Mouse (Mus musculus) embryonic facial prominence, embryonic 12.5 days (tissue): Measurements from ENCODE around the gene Nudt9. TPM values are rescaled to one million over a fixed set of nuclear protein-coding genes. Genes with fewer than 3 reads are reported as not detected.

Experiments used
- ATAC-seq: fragments of 200-750 bp; cut with Nextera tagmentation; 2 replicates; pipeline ENCODE4 v1.8.0; 2017; ENCODE audit not compliant: insufficient number of reproducible peaks, insufficient read depth, low FRiP score, low TSS enrichment
- H3K27ac ChIP-seq: fragments of 300-500 bp; sonication (generic); 2 replicates; pipeline ENCODE4 v1.5.1; 2016; ENCODE audit warnings: mild to moderate bottlenecking
- H3K27me3 ChIP-seq: fragments of 300-500 bp; sonication (generic); 2 replicates; pipeline ENCODE4 v1.6.1; 2016; ENCODE audit warnings: mild to moderate bottlenecking, moderate library complexity
- H3K36me3 ChIP-seq: fragments of 300-500 bp; sonication (generic); 2 replicates; pipeline ENCODE4 v1.6.1; 2016; ENCODE audit warnings: mild to moderate bottlenecking
- H3K4me1 ChIP-seq: fragments of 300-500 bp; sonication (generic); 2 replicates; pipeline ENCODE4 v1.6.1; 2016
- H3K4me2 ChIP-seq: fragments of 300-500 bp; sonication (generic); replicated peaks from 2 replicates; pipeline ENCODE4 v1.6.1; 2016; ENCODE audit warnings: mild to moderate bottlenecking, moderate library complexity
- H3K4me3 ChIP-seq: fragments of 300-500 bp; sonication (generic); 2 replicates; pipeline ENCODE4 v1.5.1; 2016; ENCODE audit warnings: mild to moderate bottlenecking
- H3K9ac ChIP-seq: fragments of 300-500 bp; sonication (generic); 2 replicates; pipeline ENCODE4 v1.6.1; 2016; ENCODE audit warnings: mild to moderate bottlenecking, moderate library complexity
- H3K9me3 ChIP-seq: fragments of 300-500 bp; sonication (generic); 2 replicates; pipeline ENCODE4 v1.6.1; 2016; ENCODE audit warnings: mild to moderate bottlenecking, moderate library complexity
- WGBS: fragments of 180-500 bp; shearing (Covaris S2); methylation state at CpG from one replicate; pipeline ENCODE4 v1.1.7; 2016; 5-methylcytosine and 5-hydroxymethylcytosine counted together
- microRNA-seq: library from miRNA; unstranded; fragments of <30 nt; microRNA quantifications from one replicate; pipeline ENCODE4, GENCODE M21; 2017
- polyA plus RNA-seq: library from polyadenylated mRNA; unstranded; fragments of >200 nt; fragmentation: Nextera tagmentation; extraction: Ambion mirVana; gene quantifications from 2 replicates; pipeline ENCODE4 v1.2.1, GENCODE M21; 2016

The Nudt9 gene
- polyA plus RNA-seq, 1 experiment from 2014 or later: 76.0 TPM

GRCm38 (mm10) chr5:104112016-104112415 lies 65.9 kb downstream of the Nudt9 start:
- Histone ChIP-seq H3K4me1 (peaks cover 51% of the 10 kb centered on the region), H3K27ac (peak overlapping the region; percentile 75; the same call in 1 of the 2 replicates), H3K9ac (0 out of 2 replicates have a peak overlapping the region, but pooled peaks have one; percentile 2), H3K4me2 (peak overlapping the region; percentile 34), H3K27me3 (no peaks in the 10 kb centered on the region), H3K9me3 (no peaks in the 10 kb centered on the region), H3K4me3 (0 out of 2 replicates have a peak overlapping the region, but pooled peaks have one; percentile 7), H3K36me3 (no peaks in the 10 kb centered on the region)
- WGBS: 9% methylated on average over 9 of the region's 9 CpGs
- ATAC-seq: no peak

GRCm38 (mm10) chr5:104112511-104112910 lies 66.4 kb downstream of the Nudt9 start:
- Histone ChIP-seq H3K27me3 (no peaks in the 10 kb centered on the region), H3K9me3 (no peaks in the 10 kb centered on the region), H3K4me2 (peak overlapping the region; percentile 34), H3K9ac (0 out of 2 replicates have a peak overlapping the region, but pooled peaks have one; percentile 2), H3K36me3 (no peaks in the 10 kb centered on the region), H3K4me1 (peaks cover 50% of the 10 kb centered on the region), H3K4me3 (peak overlapping the region; percentile 7; the same call in 1 of the 2 replicates), H3K27ac (peak overlapping the region; percentile 75)
- ATAC-seq: no peak
- 16% methylated on average over 5 of the region's 5 CpGs for WGBS

GRCm38 (mm10) chr5:104113491-104114172 lies 67.5 kb downstream of the Nudt9 start, which contains the start of gene Sparcl1:
Sparcl1 (minus strand) TSS chr5:104113733.
- Histone ChIP-seq H3K9me3 (no peaks in the 10 kb centered on the region), H3K4me1 (peaks cover 39% of the 10 kb centered on the region), H3K9ac (0 out of 2 replicates have a peak within 1 kb of the TSS, but pooled peaks have one; percentile 4), H3K27ac (peak within 1 kb of the TSS; percentile 75), H3K27me3 (no peaks in the 10 kb centered on the region), H3K4me2 (peak within 1 kb of the TSS; percentile 34), H3K36me3 (no peaks in the 10 kb centered on the region), H3K4me3 (peak within 1 kb of the TSS; percentile 17)
- WGBS: 23% methylated on average over 15 of the region's 15 CpGs
- ATAC-seq: no peak

Small RNA genes lying within 50 kb of the gene (microRNA-seq; reads per million reads assigned to microRNA genes)
- gene Mir5619: 2.0 reads per million, percentile 5 among the genes with 10 or more reads in this experiment

Other genes starting within 250 kb of the Nudt9 start
- 14.6 and 15.2 TPM in 2 replicates for gene Klhl8, start 135.0 kb upstream of the Nudt9 start, polyA plus RNA-seq
- gene Hsd17b13, start 68.9 kb upstream of the Nudt9 start, polyA plus RNA-seq: 0.20 TPM in 1 of 2 replicates, not detected in the other
- gene Hsd17b11, start 24.4 kb upstream of the Nudt9 start, polyA plus RNA-seq: 2.2 and 3.7 TPM in 2 replicates
- not detected in 2 replicates for gene Gm17660, start 31.3 kb downstream of the Nudt9 start, polyA plus RNA-seq
- gene Sparcl1, start 67.4 kb downstream of the Nudt9 start, polyA plus RNA-seq: 50.1 and 50.9 TPM in 2 replicates
- gene Dspp, start 124.4 kb downstream of the Nudt9 start, polyA plus RNA-seq: not detected in 2 replicates
- gene Dmp1, start 156.3 kb downstream of the Nudt9 start, polyA plus RNA-seq: 0.33 and 0.43 TPM in 2 replicates